Mouse (Mus musculus): ENCODE measurements around the gene Misp. TPM values are rescaled to one million over a fixed set of nuclear protein-coding genes. Genes with fewer than 3 reads are reported as not detected.

The Misp gene
- total and polyA plus RNA-seq, 3 experiments, result not detected

GRCm38 (mm10) chr10:79793051-79793737 lies 27.6 kb upstream of the Misp start, which contains the start of gene Palm (continued):
- TF ChIP-seq MAZ (IDR thresholded peaks at IDR 0.05; ENCODE audit: low read depth, low read length) (no peak), HCFC1 (IDR thresholded peaks at IDR 0.05; ENCODE audit: low read depth, low read length) (no peak), UBTF (IDR thresholded peaks at IDR 0.05; ENCODE audit: low read depth, low read length) (no peak), EP300 (IDR thresholded peaks at IDR 0.05; ENCODE audit: low read length) (no peak), MAX (IDR thresholded peaks at IDR 0.05; ENCODE audit: low read length) (no peak), CHD2 (IDR thresholded peaks at IDR 0.05; ENCODE audit: low read length) (no peak), GABPA (IDR thresholded peaks at IDR 0.05; ENCODE audit: insufficient replicate concordance, low read depth, low read length) (no peak), MXI1 (IDR thresholded peaks at IDR 0.05; ENCODE audit: low read depth, low read length) (no peak), RCOR1 (conservative IDR thresholded peaks at IDR 0.05; ENCODE audit: low read depth, low read length) (no peak)

GRCm38 (mm10) chr10:79793738-79794490 lies 26.9 kb upstream of the Misp start:
- Histone ChIP-seq H3K27me3 (replicated peaks) (peaks cover 40% of the 10 kb centered on the region), H3K27ac (ENCODE audit: insufficient read depth, low read depth) (no peak overlapping the region), H3K9me3 (replicated peaks; ENCODE audit: low read length) (peaks cover 3% of the 10 kb centered on the region), H3K79me2 (replicated peaks; ENCODE audit: control insufficient read depth, extremely low read depth, insufficient read depth, poor library complexity, severe bottlenecking) (no peaks in the 10 kb centered on the region), H3K36me3 (replicated peaks in 1 of 2; ENCODE audit: control insufficient read depth in 1 of 2, insufficient read depth in 1 of 2, low read length in 1 of 2) (no peaks in the 10 kb centered on the region), H3K4me3 (replicated peaks in 1 of 3; ENCODE audit: low read depth in 2 of 3, low read length in 2 of 3, poor library complexity in 1 of 3) (peak overlapping the region; percentile 37 to 75 (median 54)), H3K9ac (ENCODE audit: insufficient read depth, low read depth) (peak overlapping the region; percentile 62; the same call in 1 of the 2 replicates), H3K4me1 (ENCODE audit: control insufficient read depth in 1 of 2, insufficient read depth in 2 of 2) (peaks cover 8 to 37% of the 10 kb centered on the region in 2 experiments), H3K4me2 (ENCODE audit: insufficient read depth, low read depth, poor library complexity, severe bottlenecking) (peak overlapping the region; percentile 69)
- TF ChIP-seq NELFE (IDR thresholded peaks at IDR 0.05; ENCODE audit: low read depth, low read length) (no peak), MAZ (IDR thresholded peaks at IDR 0.05; ENCODE audit: low read depth, low read length) (peak; percentile 23; the same call in 1 of the 2 replicates)
- dilution Hi-C loops (cut with MboI; ENCODE audit: extremely low pct_ligation_motif_present, extremely low pct_unique_long_range_greater_than_20kb, low sequenced_read_pairs), result no loop called here
- in situ Hi-C loops (cut with MboI; ENCODE audit: low pct_ligation_motif_present, low pct_unique_long_range_greater_than_20kb, low sequenced_read_pairs), result no loop called here
- no peak for DNase-seq (ENCODE audit: extremely low read depth)

- H3K27ac ChIP-seq (ENCODE audit: insufficient read depth, low read depth), result no peak overlapping the region
- dilution Hi-C loops (cut with MboI; ENCODE audit: extremely low pct_ligation_motif_present, extremely low pct_unique_long_range_greater_than_20kb, low sequenced_read_pairs), result no loop called here
- in situ Hi-C loops (cut with MboI; ENCODE audit: low pct_ligation_motif_present, low pct_unique_long_range_greater_than_20kb, low sequenced_read_pairs), result no loop called here
Observed at GRCm38 (mm10) chr10:79794491-79794931, 26.3 kb upstream of the Misp start.

More at GRCm38 (mm10) chr10:79794491-79794931, 26.3 kb upstream of the Misp start:
- Histone ChIP-seq H3K9me3 (replicated peaks; ENCODE audit: low read length) (peaks cover 4% of the 10 kb centered on the region), H3K9ac (ENCODE audit: insufficient read depth, low read depth) (no peak overlapping the region), H3K79me2 (replicated peaks; ENCODE audit: control insufficient read depth, extremely low read depth, insufficient read depth, poor library complexity, severe bottlenecking) (no peaks in the 10 kb centered on the region), H3K4me3 (replicated peaks in 1 of 3; ENCODE audit: low read depth in 2 of 3, low read length in 2 of 3, poor library complexity in 1 of 3) (no peak overlapping the region), H3K4me2 (ENCODE audit: insufficient read depth, low read depth, poor library complexity, severe bottlenecking) (no peak overlapping the region), H3K4me1 (ENCODE audit: control insufficient read depth in 1 of 2, insufficient read depth in 2 of 2) (peaks cover 8 to 33% of the 10 kb centered on the region in 2 experiments), H3K36me3 (replicated peaks in 1 of 2; ENCODE audit: control insufficient read depth in 1 of 2, insufficient read depth in 1 of 2, low read length in 1 of 2) (no peaks in the 10 kb centered on the region), H3K27me3 (replicated peaks) (peaks cover 35% of the 10 kb centered on the region)
- no peak for DNase-seq (ENCODE audit: extremely low read depth)
- TF ChIP-seq MYC (IDR thresholded peaks at IDR 0.05; ENCODE audit: low read depth, low read length) (no peak), USF1 (IDR thresholded peaks at IDR 0.05; ENCODE audit: low read depth, low read length) (no peak), MAZ (IDR thresholded peaks at IDR 0.05; ENCODE audit: low read depth, low read length) (no peak), RAD21 (IDR thresholded peaks at IDR 0.05; ENCODE audit: low read depth, low read length) (no peak), TCF12 (IDR thresholded peaks at IDR 0.05; ENCODE audit: low read depth, low read length) (no peak), CHD2 (IDR thresholded peaks at IDR 0.05; ENCODE audit: low read length) (no peak), E2F4 (IDR thresholded peaks at IDR 0.05; ENCODE audit: insufficient replicate concordance, low read depth, low read length) (no peak), UBTF (IDR thresholded peaks at IDR 0.05; ENCODE audit: low read depth, low read length) (no peak), MAX (IDR thresholded peaks at IDR 0.05; ENCODE audit: low read length) (no peak), POLR2A (IDR thresholded peaks at IDR 0.05; ENCODE audit: low read depth, low read length) (no peak), CHD1 (IDR thresholded peaks at IDR 0.05; ENCODE audit: low read depth, low read length) (no peak), MEF2A (IDR thresholded peaks at IDR 0.05; ENCODE audit: borderline replicate concordance, low read depth, low read length) (no peak), BHLHE40 (IDR thresholded peaks at IDR 0.05; ENCODE audit: low read depth, low read length) (no peak), SMC3 (IDR thresholded peaks at IDR 0.05; ENCODE audit: low read depth, low read length) (no peak), PAX5 (IDR thresholded peaks at IDR 0.05; ENCODE audit: low read length) (no peak), MXI1 (IDR thresholded peaks at IDR 0.05; ENCODE audit: low read depth, low read length) (no peak), ETS1 (conservative IDR thresholded peaks at IDR 0.05; ENCODE audit: low read depth, low read length) (no peak), KAT2A (IDR thresholded peaks at IDR 0.05; ENCODE audit: insufficient replicate concordance, low read length) (no peak), RCOR1 (conservative IDR thresholded peaks at IDR 0.05; ENCODE audit: low read depth, low read length) (no peak)

Measured in CH12.LX (cell line).